Mouse (Mus musculus): ENCODE results near the gene Ing4. TPM values are rescaled to one million over a fixed set of nuclear protein-coding genes. Genes with fewer than 3 reads are reported as not detected.
A peak's percentile ranks its signal among the peaks of the same experiment; 100 is the strongest.

Gene Ing4
- polyA plus RNA-seq, 1 experiment from 2014 or later: 24.3 TPM

GRCm38 (mm10) chr6:125096597-125097345, 57.2 kb downstream of the Ing4 start:
- peak; percentile 74 for DNase-seq
- H3K4me2 ChIP-seq (ENCODE audit: low read depth, low read length): peak overlapping the region; percentile 98
- peaks cover 36% of the 10 kb centered on the region for H3K4me1 ChIP-seq (ENCODE audit: insufficient read depth)
- TF ChIP-seq EP300 (IDR thresholded peaks at IDR 0.05; ENCODE audit: low read depth): no peak
- TF ChIP-seq CTCF (IDR thresholded peaks at IDR 0.05; ENCODE audit: low read depth): 0 out of 2 replicates have a peak, but pooled peaks have one; percentile 1
- peak overlapping the region; percentile 99 for H3K4me3 ChIP-seq (ENCODE audit: low read depth, low read length)
- H3K9ac ChIP-seq (replicated peaks): peak overlapping the region; percentile 97
- H3K36me3 ChIP-seq (replicated peaks; ENCODE audit: insufficient read depth, low read length): peaks cover 34% of the 10 kb centered on the region
- peak; percentile 49 for ATAC-seq
- H3K27me3 ChIP-seq (ENCODE audit: insufficient read depth, low read length): no peaks in the 10 kb centered on the region
- WGBS (ENCODE audit: insufficient replicate concordance): under 1% methylated on average over 28 of the region's 44 CpGs
- no peaks in the 10 kb centered on the region for H3K9me3 ChIP-seq (ENCODE audit: low read length)
- peak overlapping the region; percentile 96 for H3K27ac ChIP-seq (ENCODE audit: low read depth)

DNA sequence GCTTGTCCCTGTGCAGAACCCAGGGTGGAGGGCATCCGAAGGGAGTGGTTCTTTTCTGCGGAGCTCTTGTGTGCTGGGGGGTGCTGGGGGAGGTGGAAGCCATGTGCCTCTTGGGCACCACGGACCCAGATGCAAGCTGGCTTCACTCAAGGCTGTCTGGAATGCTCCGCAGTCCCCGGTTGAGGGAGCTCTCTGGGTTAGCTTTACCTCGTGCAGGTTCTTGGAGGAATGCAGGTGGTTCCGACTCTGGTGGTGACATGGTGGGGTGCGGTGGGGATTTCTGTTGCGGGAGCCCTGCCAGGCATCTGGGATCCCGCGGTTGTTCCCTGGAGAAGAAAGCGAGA, 57.8 kb downstream of the Ing4 start:
- H3K27me3 ChIP-seq (ENCODE audit: insufficient read depth, low read length): no peaks in the 10 kb centered on the region
- peaks cover 39% of the 10 kb centered on the region for H3K36me3 ChIP-seq (replicated peaks; ENCODE audit: insufficient read depth, low read length)
- H3K9ac ChIP-seq (replicated peaks): peak overlapping the region; percentile 97
- DNase-seq (no peak), ATAC-seq (peak; percentile 1; the same call in 1 of the 2 replicates)
- WGBS (ENCODE audit: insufficient replicate concordance): 1% methylated on average over 12 of the region's 12 CpGs
- H3K4me3 ChIP-seq (ENCODE audit: low read depth, low read length): peak overlapping the region; percentile 99
- H3K4me1 ChIP-seq (ENCODE audit: insufficient read depth): peaks cover 36% of the 10 kb centered on the region
- peak overlapping the region; percentile 98 for H3K4me2 ChIP-seq (ENCODE audit: low read depth, low read length)
- H3K9me3 ChIP-seq (ENCODE audit: low read length): no peaks in the 10 kb centered on the region
- TF ChIP-seq EP300 (IDR thresholded peaks at IDR 0.05; ENCODE audit: low read depth) (no peak), CTCF (IDR thresholded peaks at IDR 0.05; ENCODE audit: low read depth) (no peak)
- H3K27ac ChIP-seq (ENCODE audit: low read depth): peak overlapping the region; percentile 96

GRCm38 (mm10) chr6:125097951-125098350, 58.4 kb downstream of the Ing4 start:
- peaks cover 45% of the 10 kb centered on the region for H3K36me3 ChIP-seq (replicated peaks; ENCODE audit: insufficient read depth, low read length)
- peak overlapping the region; percentile 99 for H3K4me3 ChIP-seq (ENCODE audit: low read depth, low read length)
- TF ChIP-seq EP300 (IDR thresholded peaks at IDR 0.05; ENCODE audit: low read depth): no peak
- no peak for TF ChIP-seq CTCF (IDR thresholded peaks at IDR 0.05; ENCODE audit: low read depth)
- H3K9ac ChIP-seq (replicated peaks): peak overlapping the region; percentile 97
- H3K27ac ChIP-seq (ENCODE audit: low read depth): peak overlapping the region; percentile 1; the same call in 1 of the 2 replicates
- H3K9me3 ChIP-seq (ENCODE audit: low read length): no peaks in the 10 kb centered on the region
- ATAC-seq: no peak
- H3K4me1 ChIP-seq (ENCODE audit: insufficient read depth): peaks cover 37% of the 10 kb centered on the region
- H3K4me2 ChIP-seq (ENCODE audit: low read depth, low read length): peak overlapping the region; percentile 98
- no peaks in the 10 kb centered on the region for H3K27me3 ChIP-seq (ENCODE audit: insufficient read depth, low read length)
- DNase-seq: no peak
- 37% methylated on average over 8 of the region's 8 CpGs for WGBS (ENCODE audit: insufficient replicate concordance)

DNA sequence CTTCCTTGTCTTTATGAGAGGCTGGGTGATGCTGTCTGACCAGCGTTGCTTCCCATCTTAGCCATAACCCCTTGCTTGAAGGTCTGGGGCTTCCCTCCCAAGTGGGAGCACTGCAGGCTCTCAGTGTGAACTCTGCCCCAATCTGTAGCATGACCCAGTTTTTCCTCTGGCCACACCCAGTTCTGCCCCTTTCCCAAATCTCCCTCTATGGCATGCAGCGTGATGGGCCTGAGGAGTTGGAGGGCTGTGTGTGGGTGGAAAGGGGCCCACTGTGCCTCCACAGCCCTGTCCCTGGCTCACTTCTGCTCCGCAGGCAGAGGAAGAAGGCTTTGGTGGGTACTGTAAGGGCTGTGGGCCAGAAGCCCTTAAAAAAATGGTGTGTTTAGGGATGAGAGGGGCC, 59.0 kb downstream of the Ing4 start:
- Histone ChIP-seq H3K4me3 (ENCODE audit: low read depth, low read length) (peak overlapping the region; percentile 99), H3K4me2 (ENCODE audit: low read depth, low read length) (peak overlapping the region; percentile 98), H3K27me3 (ENCODE audit: insufficient read depth, low read length) (no peaks in the 10 kb centered on the region), H3K27ac (ENCODE audit: low read depth) (peak overlapping the region; percentile 49), H3K4me1 (ENCODE audit: insufficient read depth) (peaks cover 39% of the 10 kb centered on the region), H3K9ac (replicated peaks) (peak overlapping the region; percentile 97), H3K36me3 (replicated peaks; ENCODE audit: insufficient read depth, low read length) (peaks cover 49% of the 10 kb centered on the region), H3K9me3 (ENCODE audit: low read length) (no peaks in the 10 kb centered on the region)
- DNase-seq (no peak), ATAC-seq (no peak)
- 47% methylated on average over 3 of the region's 3 CpGs for WGBS (ENCODE audit: insufficient replicate concordance)
- TF ChIP-seq CTCF (IDR thresholded peaks at IDR 0.05; ENCODE audit: low read depth) (no peak), EP300 (IDR thresholded peaks at IDR 0.05; ENCODE audit: low read depth) (no peak)

Small RNA genes within 50 kb of the gene (microRNA-seq; reads per million reads assigned to microRNA genes)
- gene Mir7045: not detected

Other genes starting within 250 kb of the Ing4 start
- 11.4 and 14.3 TPM in 2 replicates for gene Spsb2, start 231.1 kb upstream of the Ing4 start, polyA plus RNA-seq (2015; fragmentation: Nextera tagmentation; extraction: Ambion mirVana)
- gene Tpi1, start 225.5 kb upstream of the Ing4 start, polyA plus RNA-seq (2015; fragmentation: Nextera tagmentation; extraction: Ambion mirVana): 332 and 346 TPM in 2 replicates
- gene Usp5, start 210.3 kb upstream of the Ing4 start, polyA plus RNA-seq (2015; fragmentation: Nextera tagmentation; extraction: Ambion mirVana): 32.2 and 36.6 TPM in 2 replicates
- 96.4 and 98.3 TPM in 2 replicates for gene Cdca3, start 210.2 kb upstream of the Ing4 start, polyA plus RNA-seq (2015; fragmentation: Nextera tagmentation; extraction: Ambion mirVana)
- 0.19 TPM in 1 of 2 replicates, not detected in the other for gene Gnb3, start 199.5 kb upstream of the Ing4 start, polyA plus RNA-seq (2015; fragmentation: Nextera tagmentation; extraction: Ambion mirVana)
- 0.80 and 0.88 TPM in 2 replicates for gene P3h3, start 182.0 kb upstream of the Ing4 start, polyA plus RNA-seq (2015; fragmentation: Nextera tagmentation; extraction: Ambion mirVana)
- gene Gpr162, start 175.8 kb upstream of the Ing4 start, polyA plus RNA-seq (2015; fragmentation: Nextera tagmentation; extraction: Ambion mirVana): 0.04 and 0.08 TPM in 2 replicates
- gene Cd4, start 151.5 kb upstream of the Ing4 start, polyA plus RNA-seq (2015; fragmentation: Nextera tagmentation; extraction: Ambion mirVana): 0.14 and 0.24 TPM in 2 replicates
- 0.33 and 0.40 TPM in 2 replicates for gene Lag3, start 128.1 kb upstream of the Ing4 start, polyA plus RNA-seq (2015; fragmentation: Nextera tagmentation; extraction: Ambion mirVana)
- gene Ptms, start 119.7 kb upstream of the Ing4 start, polyA plus RNA-seq (2015; fragmentation: Nextera tagmentation; extraction: Ambion mirVana): 116 and 145 TPM in 2 replicates
- 119 and 136 TPM in 2 replicates for gene Mlf2, start 108.4 kb upstream of the Ing4 start, polyA plus RNA-seq (2015; fragmentation: Nextera tagmentation; extraction: Ambion mirVana)
- 61.0 TPM in 2 replicates for gene Cops7a, start 74.2 kb upstream of the Ing4 start, polyA plus RNA-seq (2015; fragmentation: Nextera tagmentation; extraction: Ambion mirVana)
- gene Pianp, start 43.1 kb upstream of the Ing4 start, polyA plus RNA-seq (2015; fragmentation: Nextera tagmentation; extraction: Ambion mirVana): 0.07 and 0.15 TPM in 2 replicates
- gene Zfp384, start 30.6 kb upstream of the Ing4 start, polyA plus RNA-seq (2015; fragmentation: Nextera tagmentation; extraction: Ambion mirVana): 3.3 and 3.5 TPM in 2 replicates
- 1.3 and 2.0 TPM in 2 replicates for gene Acrbp, start 9.9 kb downstream of the Ing4 start, polyA plus RNA-seq (2015; fragmentation: Nextera tagmentation; extraction: Ambion mirVana)
- 0.57 and 0.85 TPM in 2 replicates for gene Lpar5, start 28.2 kb downstream of the Ing4 start, polyA plus RNA-seq (2015; fragmentation: Nextera tagmentation; extraction: Ambion mirVana)
- gene Chd4, start 56.2 kb downstream of the Ing4 start, polyA plus RNA-seq (2015; fragmentation: Nextera tagmentation; extraction: Ambion mirVana): 20.0 and 24.5 TPM in 2 replicates
- gene Nop2, start 92.1 kb downstream of the Ing4 start, polyA plus RNA-seq (2015; fragmentation: Nextera tagmentation; extraction: Ambion mirVana): 23.2 and 24.8 TPM in 2 replicates
- gene Iffo1, start 105.5 kb downstream of the Ing4 start, polyA plus RNA-seq (2015; fragmentation: Nextera tagmentation; extraction: Ambion mirVana): 4.2 and 4.8 TPM in 2 replicates
- 1,355 and 1,565 TPM in 2 replicates for gene Gapdh, start 126.7 kb downstream of the Ing4 start, polyA plus RNA-seq (2015; fragmentation: Nextera tagmentation; extraction: Ambion mirVana)
- 33.5 and 39.1 TPM in 2 replicates for gene Ncapd2, start 151.9 kb downstream of the Ing4 start, polyA plus RNA-seq (2015; fragmentation: Nextera tagmentation; extraction: Ambion mirVana)
- gene Mrpl51, start 152.0 kb downstream of the Ing4 start, polyA plus RNA-seq (2015; fragmentation: Nextera tagmentation; extraction: Ambion mirVana): 210 and 215 TPM in 2 replicates
- 1.4 and 1.7 TPM in 2 replicates for gene Vamp1, start 175.8 kb downstream of the Ing4 start, polyA plus RNA-seq (2015; fragmentation: Nextera tagmentation; extraction: Ambion mirVana)
- gene Tapbpl, start 192.1 kb downstream of the Ing4 start, polyA plus RNA-seq (2015; fragmentation: Nextera tagmentation; extraction: Ambion mirVana): 14.4 and 14.7 TPM in 2 replicates
- 1.1 and 2.3 TPM in 2 replicates for gene Cd27, start 197.2 kb downstream of the Ing4 start, polyA plus RNA-seq (2015; fragmentation: Nextera tagmentation; extraction: Ambion mirVana)
- not detected in 2 replicates for gene Tuba3a, start 246.3 kb downstream of the Ing4 start, polyA plus RNA-seq (2015; fragmentation: Nextera tagmentation; extraction: Ambion mirVana)

Measured in liver, postnatal 0 days (tissue).